Mouse (Mus musculus) ES-E14 (cell line): Measurements from ENCODE around the gene Slc44a1. TPM values are rescaled to one million over a fixed set of nuclear protein-coding genes. Genes with fewer than 3 reads are reported as not detected.

Source experiments
- DNase-seq: peaks from one replicate; pipeline ENCODE4 v3.0.0-alpha.2; 2013; ENCODE audit warnings: low read depth, low spot score
- H3K27ac ChIP-seq: 2 replicates; pipeline ENCODE4 v1.5.1; 2012; ENCODE audit warnings: low read depth, mild to moderate bottlenecking, low read length, moderate library complexity, mixed read lengths; ENCODE audit not compliant: poor library complexity, insufficient read depth, severe bottlenecking
- H3K36me3 ChIP-seq: 2 replicates; pipeline ENCODE4 v1.6.1; 2012; ENCODE audit warnings: mild to moderate bottlenecking, low read length, moderate library complexity, mixed read lengths; ENCODE audit not compliant: control insufficient read depth, poor library complexity, insufficient read depth, severe bottlenecking
- H3K4me1 ChIP-seq, 2 experiments: fragments of 150-350 bp in 1 of 2; sonication (generic) in 1 of 2; 2 replicates each; pipeline ENCODE4 v1.6.1; 2012; ENCODE audit warnings: low read length in 2 of 2, mild to moderate bottlenecking in 1 of 2, mixed read lengths in 1 of 2; ENCODE audit not compliant: control insufficient read depth in 2 of 2, insufficient read depth in 2 of 2, poor library complexity in 1 of 2
- H3K4me3 ChIP-seq, 2 experiments: fragments of 150-350 bp in 1 of 2; sonication (generic) in 1 of 2; 2 replicates each; pipeline ENCODE4 v1.5.1; 2012; ENCODE audit warnings: low read length in 2 of 2, low read depth in 1 of 2, mild to moderate bottlenecking in 1 of 2, mixed read lengths in 1 of 2; ENCODE audit not compliant: insufficient read depth in 1 of 2, poor library complexity in 1 of 2, severe bottlenecking in 1 of 2
- H3K9ac ChIP-seq: 2 replicates; pipeline ENCODE4 v1.6.1; 2012; ENCODE audit warnings: low read depth, mild to moderate bottlenecking, low read length, mixed read lengths; ENCODE audit not compliant: poor library complexity, insufficient read depth, severe bottlenecking
- H3K9me3 ChIP-seq: fragments of 150-350 bp; sonication (generic); 2 replicates; pipeline ENCODE4 v1.6.1; 2012; ENCODE audit warnings: low read depth, mild to moderate bottlenecking, low read length; ENCODE audit not compliant: control insufficient read depth, insufficient read depth
- CHD2 ChIP-seq: IDR thresholded peaks from 2 replicates; pipeline ENCODE4 v1.6.1; 2014; ENCODE audit warnings: mild to moderate bottlenecking, low read depth, low read length, inconsistent platforms
- HCFC1 ChIP-seq: IDR thresholded peaks from 2 replicates; pipeline ENCODE4 v1.6.1; 2012; ENCODE audit warnings: low read length, inconsistent platforms, borderline replicate concordance; ENCODE audit not compliant: insufficient read depth
- MAFK ChIP-seq: IDR thresholded peaks from 2 replicates; pipeline ENCODE4 v1.6.1; 2014; ENCODE audit warnings: mild to moderate bottlenecking, low read depth, low read length, inconsistent platforms; ENCODE audit not compliant: insufficient read depth
- ZC3H11A ChIP-seq: IDR thresholded peaks from 2 replicates; pipeline ENCODE4 v1.6.1; 2012; ENCODE audit warnings: low read depth, mild to moderate bottlenecking, inconsistent platforms, low read length, borderline replicate concordance
- ZNF384 ChIP-seq: IDR thresholded peaks from 2 replicates; pipeline ENCODE4 v1.6.1; 2012; ENCODE audit warnings: low read depth, low read length, inconsistent platforms
- in situ Hi-C, 2 experiments: fragments of 600-800 bp; cut with MboI; formaldehyde crosslinking; loops; one replicate each; pipeline ENCODE4 v1.15.1; 2025; ENCODE audit warnings: low sequenced_read_pairs in 2 of 2, inconsistent platforms in 1 of 2; ENCODE audit not compliant: unreplicated experiment in 2 of 2
- total RNA-seq: library from RNA; depleted of rRNA; stranded (reverse); fragments of 300-350 nt; gene quantifications from 2 replicates; pipeline ENCODE4 v1.2.3, GENCODE M21; 2012; rRNA removed

Slc44a1 gene
- total RNA-seq, 1 experiment, result 48.0 TPM

DNA sequence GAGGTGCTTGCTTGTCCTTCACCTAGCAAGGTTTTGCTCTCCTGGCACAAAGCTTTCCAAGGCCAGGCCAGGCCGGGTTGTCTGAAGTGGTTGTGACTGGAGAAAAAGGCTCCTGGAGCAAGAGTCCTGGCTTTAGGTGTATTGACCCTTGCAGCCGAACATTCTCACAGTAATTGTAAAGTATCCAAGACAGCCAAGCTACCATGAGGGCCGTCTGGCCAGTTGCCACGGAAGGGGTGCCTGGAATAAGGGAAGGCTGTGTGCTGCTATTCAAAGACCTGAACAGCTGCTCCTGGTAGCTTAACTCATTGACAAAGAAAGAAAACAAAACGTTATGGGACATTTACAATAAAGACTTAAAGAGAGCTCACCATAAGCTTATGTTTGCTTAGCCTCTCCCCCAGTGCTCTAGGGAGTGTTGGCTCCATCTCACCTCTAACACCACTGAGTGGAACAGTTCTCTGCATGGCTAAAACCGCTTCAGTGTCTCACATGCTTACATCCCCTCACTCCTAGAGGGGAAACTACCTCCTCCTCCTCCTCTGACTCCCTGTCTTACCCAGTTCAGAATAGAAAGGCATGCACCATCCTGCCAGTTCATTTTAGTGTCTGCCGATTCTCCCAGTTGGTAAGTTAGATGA is 197.2 kb downstream of the Slc44a1 start:
- Histone ChIP-seq H3K9me3 (no peaks in the 10 kb centered on the region), H3K9ac (no peak overlapping the region), H3K4me1 (no peaks in the 10 kb centered on the region), H3K4me3 (no peak overlapping the region), H3K36me3 (no peaks in the 10 kb centered on the region), H3K27ac (no peak overlapping the region)
- in situ Hi-C loops, result no loop called here
- TF ChIP-seq ZC3H11A, result no peak
- no peak for DNase-seq

DNA sequence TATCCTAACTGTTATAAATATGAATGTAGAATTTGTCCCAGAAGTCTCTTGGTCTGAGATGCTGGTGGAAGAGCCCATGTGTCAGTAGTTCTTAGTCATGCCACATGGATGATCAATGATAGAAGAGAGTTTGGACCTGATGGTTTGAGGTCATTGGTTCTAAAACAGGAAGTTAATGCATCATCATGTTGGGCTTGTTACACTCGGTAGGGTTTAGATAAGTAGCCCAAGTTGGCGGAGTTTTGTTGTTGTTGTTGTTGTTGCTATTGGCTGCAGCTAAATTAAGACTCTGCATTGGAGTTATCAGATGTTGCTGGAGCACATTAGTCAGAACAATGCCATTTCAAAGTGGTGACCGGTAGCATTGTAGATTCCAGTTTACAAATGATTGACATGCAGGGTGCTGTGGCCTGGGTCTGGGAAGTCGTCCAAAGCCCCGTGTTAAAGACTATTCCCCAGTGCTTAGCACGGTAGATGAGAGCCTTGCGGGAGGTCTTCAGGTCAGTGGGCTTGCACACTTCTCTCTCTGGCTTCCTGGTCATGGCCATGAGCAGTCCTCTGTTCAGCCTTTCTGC is 198.4 kb downstream of the Slc44a1 start:
- Histone ChIP-seq H3K27ac (no peak overlapping the region), H3K4me3 (no peak overlapping the region), H3K9ac (no peak overlapping the region), H3K36me3 (no peaks in the 10 kb centered on the region), H3K9me3 (no peaks in the 10 kb centered on the region), H3K4me1 (no peaks in the 10 kb centered on the region)
- DNase-seq, result no peak
- no peak for TF ChIP-seq ZC3H11A
- TF ChIP-seq HCFC1, result no peak
- no peak for TF ChIP-seq ZNF384
- no peak for TF ChIP-seq MAFK
- TF ChIP-seq CHD2, result no peak
- in situ Hi-C loops, result no loop called here

DNA sequence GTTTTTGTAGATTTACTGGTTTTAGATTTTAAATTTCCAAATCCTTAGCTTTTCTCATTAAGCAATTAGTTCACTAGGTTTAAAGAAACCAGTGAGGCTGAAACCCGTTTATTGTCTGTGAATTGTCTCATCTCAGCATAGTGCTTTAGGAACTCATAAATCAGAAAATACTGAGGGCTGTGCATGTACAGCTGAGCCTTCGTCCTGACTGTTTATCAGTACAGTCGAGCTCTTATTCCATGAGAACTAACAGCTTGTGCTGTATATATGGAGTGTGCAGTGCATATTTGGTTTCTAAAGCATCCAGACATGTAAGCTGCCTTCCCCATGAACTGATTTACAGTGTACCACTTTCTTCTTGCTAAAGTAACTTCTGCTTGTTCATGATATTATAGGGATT is 217.8 kb downstream of the Slc44a1 start:
- no peaks in the 10 kb centered on the region for H3K9me3 ChIP-seq
- DNase-seq, result no peak
- in situ Hi-C loops, result no loop called here
- no peak overlapping the region for H3K4me3 ChIP-seq
- no peak overlapping the region for H3K9ac ChIP-seq
- H3K36me3 ChIP-seq, result no peaks in the 10 kb centered on the region
- no peaks in the 10 kb centered on the region for H3K4me1 ChIP-seq
- TF ChIP-seq CHD2 (no peak), ZC3H11A (no peak), HCFC1 (no peak), ZNF384 (no peak), MAFK (no peak)
- H3K27ac ChIP-seq, result no peak overlapping the region

GRCm38 (mm10) chr4:53660711-53661110 is 220.5 kb downstream of the Slc44a1 start:
- Histone ChIP-seq H3K36me3 (no peaks in the 10 kb centered on the region), H3K9me3 (no peaks in the 10 kb centered on the region), H3K4me1 (no peaks in the 10 kb centered on the region), H3K4me3 (no peak overlapping the region), H3K27ac (no peak overlapping the region), H3K9ac (no peak overlapping the region)
- in situ Hi-C loops, result no loop called here
- no peak for DNase-seq
- TF ChIP-seq ZC3H11A (no peak), CHD2 (no peak), ZNF384 (no peak), MAFK (no peak)

Other genes starting within 250 kb of the Slc44a1 start
- 10.4 and 10.6 TPM in 2 replicates for gene Fsd1l, start 191.1 kb downstream of the Slc44a1 start, total RNA-seq